Comparison of ENCODE assay signal across 10 mouse cellular contexts in the genomic region with DNA sequence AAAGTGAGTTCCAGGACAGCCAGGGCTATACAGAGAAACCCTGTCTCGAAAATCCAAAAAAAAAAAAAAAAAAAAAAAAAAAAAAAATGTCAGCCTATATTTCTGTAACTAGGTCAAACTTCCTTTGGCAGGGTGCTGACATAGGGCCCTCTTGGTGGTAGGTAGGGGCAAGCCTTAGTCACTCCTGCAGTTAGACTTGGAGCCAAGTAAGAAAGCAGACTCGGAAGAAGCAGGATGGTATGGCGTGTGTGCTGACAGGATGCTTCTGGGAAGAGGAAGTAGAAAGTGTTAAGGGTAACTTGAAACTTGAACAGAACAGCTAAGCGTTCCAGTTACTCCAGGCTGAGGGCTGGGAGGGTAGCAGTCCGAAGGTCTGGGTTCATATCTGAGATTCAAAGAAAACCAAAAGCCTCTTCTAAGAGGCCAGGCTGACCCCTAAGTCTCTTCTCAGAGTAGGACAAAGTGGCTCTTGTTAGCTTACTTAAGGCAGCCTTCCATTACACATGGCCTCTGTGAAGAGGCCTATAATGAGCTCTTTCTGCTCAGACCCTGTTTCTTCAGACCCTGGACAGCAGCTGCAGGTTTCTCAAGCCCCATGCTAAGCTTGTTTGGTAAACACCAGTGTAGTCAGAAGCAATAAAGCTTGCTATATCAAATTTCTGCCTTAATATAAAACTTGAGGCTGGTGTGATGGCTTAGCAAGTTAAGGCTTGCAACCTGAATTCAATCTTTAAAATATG. TPM values are rescaled to one million over a fixed set of nuclear protein-coding genes. Genes with fewer than 3 reads are reported as not detected.
DNase-seq lines count a peak whose midpoint lies in the region; ATAC-seq and TF ChIP-seq lines count a peak whose summit lies in the region.
"Had no signal": no experiment of that assay in that cellular context is flagged by ENCODE, and none has a peak within 500 bp of the region (broad histone marks: within the 10 kb centered on the region; RNA-seq: fewer than 3 reads in every experiment).

No protein-coding gene starts in this region.

- H3K9ac ChIP-seq in hindbrain, embryonic 13.5 days: no peak overlapping the region
- H3K9ac ChIP-seq in hindbrain, embryonic 12.5 days: no peak overlapping the region
- peak overlapping the region; percentile 46 for H3K9ac ChIP-seq in ES-Bruce4 (ENCODE audit: low read depth, poor library complexity, severe bottlenecking)
- no peak overlapping the region for H3K9ac ChIP-seq in liver, embryonic 11.5 days (ENCODE audit: low read depth, low read length)

- TF ChIP-seq POLR2A in ES-Bruce4 (IDR thresholded peaks at IDR 0.05; ENCODE audit: insufficient read depth, low read length): no peak

- H3K27me3 ChIP-seq in hindbrain, embryonic 13.5 days: no peaks in the 10 kb centered on the region
- H3K27me3 ChIP-seq in hindbrain, embryonic 12.5 days: no peaks in the 10 kb centered on the region
- no peaks in the 10 kb centered on the region for H3K27me3 ChIP-seq in ES-Bruce4 (ENCODE audit: control insufficient read depth, insufficient read depth, low read length, poor library complexity, severe bottlenecking)
- H3K27me3 ChIP-seq in liver, embryonic 11.5 days (replicated peaks; ENCODE audit: control insufficient read depth, insufficient read depth, low read length): no peaks in the 10 kb centered on the region

- H3K27ac ChIP-seq in hindbrain, embryonic 13.5 days: peak overlapping the region; percentile 48
- H3K27ac ChIP-seq in hindbrain, embryonic 12.5 days: no peak overlapping the region
- peak overlapping the region; percentile 98 for H3K27ac ChIP-seq in ES-Bruce4 (ENCODE audit: insufficient read depth, low read length)
- 0 out of 2 replicates have a peak overlapping the region, but pooled peaks have one; percentile 82 for H3K27ac ChIP-seq in liver, embryonic 11.5 days (ENCODE audit: low read depth, low read length)

- peaks cover 85% of the 10 kb centered on the region for H3K36me3 ChIP-seq in hindbrain, embryonic 13.5 days
- peaks cover 70% of the 10 kb centered on the region for H3K36me3 ChIP-seq in hindbrain, embryonic 12.5 days
- H3K36me3 ChIP-seq in ES-Bruce4 (ENCODE audit: control insufficient read depth, insufficient read depth, low read length, poor library complexity, severe bottlenecking): peaks cover 64% of the 10 kb centered on the region
- peaks cover 43% of the 10 kb centered on the region for H3K36me3 ChIP-seq in liver, embryonic 11.5 days (ENCODE audit: control insufficient read depth, insufficient read depth, low read length)

- H3K9me3 ChIP-seq in hindbrain, embryonic 13.5 days: no peaks in the 10 kb centered on the region
- no peaks in the 10 kb centered on the region for H3K9me3 ChIP-seq in hindbrain, embryonic 12.5 days (replicated peaks)
- no peaks in the 10 kb centered on the region for H3K9me3 ChIP-seq in ES-Bruce4 (replicated peaks; ENCODE audit: control insufficient read depth, insufficient read depth, low read length, poor library complexity, severe bottlenecking)
- H3K9me3 ChIP-seq in liver, embryonic 11.5 days (ENCODE audit: control insufficient read depth, low read length): no peaks in the 10 kb centered on the region

- 0 out of 2 replicates have a peak, but pooled peaks cover 4% of the 10 kb centered on the region for H3K4me1 ChIP-seq in hindbrain, embryonic 13.5 days (replicated peaks)
- H3K4me1 ChIP-seq in hindbrain, embryonic 12.5 days: 0 out of 2 replicates have a peak, but pooled peaks cover 3% of the 10 kb centered on the region
- H3K4me1 ChIP-seq in ES-Bruce4 (ENCODE audit: control insufficient read depth, insufficient read depth, low read length): peaks cover 16% of the 10 kb centered on the region
- H3K4me1 ChIP-seq in liver, embryonic 11.5 days (replicated peaks; ENCODE audit: control insufficient read depth, insufficient read depth, low read length): peaks cover 15% of the 10 kb centered on the region

- no peak overlapping the region for H3K4me3 ChIP-seq in hindbrain, embryonic 13.5 days
- H3K4me3 ChIP-seq in hindbrain, embryonic 12.5 days: no peak overlapping the region
- no peak overlapping the region for H3K4me3 ChIP-seq in ES-Bruce4 (ENCODE audit: low read depth, low read length)
- no peak overlapping the region for H3K4me3 ChIP-seq in liver, embryonic 11.5 days (ENCODE audit: low read depth, low read length)

- no peak for ATAC-seq in hindbrain, embryonic 13.5 days (ENCODE audit: low FRiP score)
- no peak for ATAC-seq in hindbrain, embryonic 12.5 days (ENCODE audit: low FRiP score)
- no peak for ATAC-seq in liver, embryonic 11.5 days (replicated peaks; ENCODE audit: low FRiP score)

- no peak overlapping the region for H3K4me2 ChIP-seq in hindbrain, embryonic 13.5 days
- no peak overlapping the region for H3K4me2 ChIP-seq in hindbrain, embryonic 12.5 days (replicated peaks)
- no peak overlapping the region for H3K4me2 ChIP-seq in liver, embryonic 11.5 days

- TF ChIP-seq EP300 in ES-Bruce4 (IDR thresholded peaks at IDR 0.05; ENCODE audit: insufficient read depth, low read depth, low read length): no peak

- DNase-seq in brain, adult 2 months (ENCODE audit: low read depth, low spot score): peak; percentile 27
- no peak for DNase-seq in liver, embryonic 11.5 days (ENCODE audit: low spot score)
- DNase-seq in ovary, adult 18-20 months (ENCODE audit: low spot score): no peak
- DNase-seq in adipocyte (ENCODE audit: low spot score): no peak
- DNase-seq in kidney, postnatal 10 days: no peak
- DNase-seq: cerebellum, adult 8-10 months; lung, postnatal 36 days had no signal

- no peak for TF ChIP-seq CTCF in ES-Bruce4 (IDR thresholded peaks at IDR 0.05; ENCODE audit: low read depth, low read length)

- 84% methylated on average over 5 of the region's 5 CpGs for WGBS in hindbrain, embryonic 13.5 days
- 78% methylated on average over 4 of the region's 5 CpGs for WGBS in hindbrain, embryonic 12.5 days
- WGBS in liver, embryonic 11.5 days: 64% methylated on average over 4 of the region's 5 CpGs

RNA-seq across cellular contexts. Expression of a gene that starts 17.0 kb away (rescaled TPM):
- polyA plus RNA-seq in hindbrain, embryonic 13.5 days (2015; fragmentation: Nextera tagmentation; extraction: Ambion mirVana): 25.8 and 26.2 TPM in 2 replicates
- polyA plus RNA-seq in hindbrain, embryonic 12.5 days (2016; fragmentation: Nextera tagmentation; extraction: Ambion mirVana): 34.1 and 35.9 TPM in 2 replicates
- polyA plus RNA-seq in ES-Bruce4 (2011; ENCODE audit: insufficient read depth, insufficient read length, low read depth, missing spikeins): 38.0 and 40.4 TPM in 2 replicates
- polyA plus RNA-seq in liver, embryonic 11.5 days (2014; fragmentation: Nextera tagmentation; extraction: Ambion mirVana): 25.8 and 27.4 TPM in 2 replicates

RNA-seq across cellular contexts. Expression of a gene that starts 31.0 kb away (rescaled TPM):
- polyA plus RNA-seq in hindbrain, embryonic 13.5 days (2015; fragmentation: Nextera tagmentation; extraction: Ambion mirVana): 307 and 313 TPM in 2 replicates
- 271 and 302 TPM in 2 replicates for polyA plus RNA-seq in hindbrain, embryonic 12.5 days (2016; fragmentation: Nextera tagmentation; extraction: Ambion mirVana)
- 396 and 407 TPM in 2 replicates for polyA plus RNA-seq in ES-Bruce4 (2011; ENCODE audit: insufficient read depth, insufficient read length, low read depth, missing spikeins)
- polyA plus RNA-seq in liver, embryonic 11.5 days (2014; fragmentation: Nextera tagmentation; extraction: Ambion mirVana): 180 and 186 TPM in 2 replicates
